Mouse (Mus musculus): ENCODE measurements around the gene Ccdc62. TPM values are rescaled to one million over a fixed set of nuclear protein-coding genes. Genes with fewer than 3 reads are reported as not detected.

The Ccdc62 gene
- polyA plus RNA-seq, 1 experiment from 2014 or later = 4.6 TPM

GRCm38 (mm10) chr5:123973299-123974178 is 43.1 kb downstream of the Ccdc62 start, which contains the start of gene Hip1r:
Gene Hip1r (plus strand): TSS chr5:123973628.
- H3K4me2 ChIP-seq = peak within 1 kb of the TSS; percentile 87
- H3K9ac ChIP-seq (ENCODE audit: low read length) = peak within 1 kb of the TSS; percentile 56
- peak; percentile 75 for ATAC-seq (ENCODE audit: low FRiP score)
- DNase-seq (ENCODE audit: low spot score, missing footprints) = peak; percentile 94
- no peak within 1 kb of the TSS for H3K27ac ChIP-seq (ENCODE audit: low read depth, low read length)
- H3K9me3 ChIP-seq (ENCODE audit: control insufficient read depth, low read length) = no peaks in the 10 kb centered on the region
- H3K4me3 ChIP-seq (ENCODE audit: low read depth, low read length) = peak within 1 kb of the TSS; percentile 77
- H3K4me1 ChIP-seq (ENCODE audit: control insufficient read depth, insufficient read depth, low read length) = peaks cover 7% of the 10 kb centered on the region
- peaks cover 13% of the 10 kb centered on the region for H3K27me3 ChIP-seq (ENCODE audit: control insufficient read depth, insufficient read depth, low read length)
- H3K36me3 ChIP-seq (ENCODE audit: control insufficient read depth, insufficient read depth, low read length) = no peaks in the 10 kb centered on the region
- WGBS = under 1% methylated on average over 102 of the region's 106 CpGs

GRCm38 (mm10) chr5:123974179-123974485 is 43.7 kb downstream of the Ccdc62 start:
- Histone ChIP-seq H3K9me3 (ENCODE audit: control insufficient read depth, low read length) (no peaks in the 10 kb centered on the region), H3K4me3 (ENCODE audit: low read depth, low read length) (peak overlapping the region; percentile 77), H3K9ac (ENCODE audit: low read length) (peak overlapping the region; percentile 56), H3K36me3 (ENCODE audit: control insufficient read depth, insufficient read depth, low read length) (no peaks in the 10 kb centered on the region), H3K4me1 (ENCODE audit: control insufficient read depth, insufficient read depth, low read length) (peaks cover 7% of the 10 kb centered on the region), H3K4me2 (peak overlapping the region; percentile 87), H3K27me3 (ENCODE audit: control insufficient read depth, insufficient read depth, low read length) (peaks cover 13% of the 10 kb centered on the region), H3K27ac (ENCODE audit: low read depth, low read length) (no peak overlapping the region)
- peak; percentile 91 for DNase-seq (ENCODE audit: low spot score, missing footprints)
- WGBS = 1% methylated on average over 14 of the region's 14 CpGs
- ATAC-seq (ENCODE audit: low FRiP score) = 0 out of 2 replicates have a peak, but pooled peaks have one; percentile 2

- no peak for DNase-seq (ENCODE audit: low spot score, missing footprints)
- Histone ChIP-seq H3K36me3 (ENCODE audit: control insufficient read depth, insufficient read depth, low read length) (no peaks in the 10 kb centered on the region), H3K4me3 (ENCODE audit: low read depth, low read length) (no peak overlapping the region), H3K4me1 (ENCODE audit: control insufficient read depth, insufficient read depth, low read length) (peaks cover 7% of the 10 kb centered on the region), H3K27ac (ENCODE audit: low read depth, low read length) (no peak overlapping the region), H3K4me2 (peak overlapping the region; percentile 87), H3K9me3 (ENCODE audit: control insufficient read depth, low read length) (no peaks in the 10 kb centered on the region), H3K27me3 (ENCODE audit: control insufficient read depth, insufficient read depth, low read length) (peaks cover 13% of the 10 kb centered on the region), H3K9ac (ENCODE audit: low read length) (no peak overlapping the region)
- 42% methylated on average over 11 of the region's 11 CpGs for WGBS
- ATAC-seq (ENCODE audit: low FRiP score) = no peak
Observed at GRCm38 (mm10) chr5:123974616-123975111, 44.2 kb downstream of the Ccdc62 start.

- peaks cover 7% of the 10 kb centered on the region for H3K4me1 ChIP-seq (ENCODE audit: control insufficient read depth, insufficient read depth, low read length)
- H3K4me3 ChIP-seq (ENCODE audit: low read depth, low read length) = no peak overlapping the region
- H3K4me2 ChIP-seq = no peak overlapping the region
- no peak overlapping the region for H3K9ac ChIP-seq (ENCODE audit: low read length)
- H3K36me3 ChIP-seq (ENCODE audit: control insufficient read depth, insufficient read depth, low read length) = no peaks in the 10 kb centered on the region
- no peak for ATAC-seq (ENCODE audit: low FRiP score)
- 76% methylated on average over 6 of the region's 6 CpGs for WGBS
- no peak overlapping the region for H3K27ac ChIP-seq (ENCODE audit: low read depth, low read length)
- H3K27me3 ChIP-seq (ENCODE audit: control insufficient read depth, insufficient read depth, low read length) = peaks cover 13% of the 10 kb centered on the region
- DNase-seq (ENCODE audit: low spot score, missing footprints) = no peak
- H3K9me3 ChIP-seq (ENCODE audit: control insufficient read depth, low read length) = no peaks in the 10 kb centered on the region
Observed at GRCm38 (mm10) chr5:123975668-123976180, 45.2 kb downstream of the Ccdc62 start.

DNA sequence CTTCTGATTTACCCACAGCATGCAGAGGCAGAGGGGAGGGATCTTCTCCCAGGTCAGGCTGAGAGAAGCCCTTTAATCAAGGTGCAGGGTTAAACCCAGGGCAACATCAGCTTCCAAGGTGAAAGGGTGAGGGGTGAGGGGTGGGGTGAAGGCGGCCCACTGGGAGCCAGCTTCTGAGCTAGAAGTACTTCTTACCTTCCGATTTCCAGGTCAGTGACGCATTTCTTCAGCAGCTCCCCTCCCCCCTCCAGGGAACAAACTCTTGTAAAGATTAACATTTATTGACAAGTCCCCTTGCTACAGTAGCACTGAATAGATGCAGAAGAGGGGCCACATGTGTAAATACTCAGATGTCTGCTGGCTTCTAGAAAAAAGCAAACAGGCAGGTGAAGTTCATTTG is 46.8 kb downstream of the Ccdc62 start:
- DNase-seq (ENCODE audit: low spot score, missing footprints) = no peak
- H3K27me3 ChIP-seq (ENCODE audit: control insufficient read depth, insufficient read depth, low read length) = peaks cover 13% of the 10 kb centered on the region
- H3K27ac ChIP-seq (ENCODE audit: low read depth, low read length) = no peak overlapping the region
- no peak for ATAC-seq (ENCODE audit: low FRiP score)
- no peak overlapping the region for H3K9ac ChIP-seq (ENCODE audit: low read length)
- no peaks in the 10 kb centered on the region for H3K9me3 ChIP-seq (ENCODE audit: control insufficient read depth, low read length)
- peaks cover 7% of the 10 kb centered on the region for H3K4me1 ChIP-seq (ENCODE audit: control insufficient read depth, insufficient read depth, low read length)
- WGBS = 52% methylated on average over 3 of the region's 3 CpGs
- no peak overlapping the region for H3K4me3 ChIP-seq (ENCODE audit: low read depth, low read length)
- H3K36me3 ChIP-seq (ENCODE audit: control insufficient read depth, insufficient read depth, low read length) = no peaks in the 10 kb centered on the region
- H3K4me2 ChIP-seq = no peak overlapping the region

GRCm38 (mm10) chr5:123978131-123978530 is 47.7 kb downstream of the Ccdc62 start:
- no peaks in the 10 kb centered on the region for H3K36me3 ChIP-seq (ENCODE audit: control insufficient read depth, insufficient read depth, low read length)
- peaks cover 7% of the 10 kb centered on the region for H3K4me1 ChIP-seq (ENCODE audit: control insufficient read depth, insufficient read depth, low read length)
- H3K27me3 ChIP-seq (ENCODE audit: control insufficient read depth, insufficient read depth, low read length) = peaks cover 10% of the 10 kb centered on the region
- WGBS = 79% methylated on average over 5 of the region's 5 CpGs
- H3K9ac ChIP-seq (ENCODE audit: low read length) = no peak overlapping the region
- H3K9me3 ChIP-seq (ENCODE audit: control insufficient read depth, low read length) = no peaks in the 10 kb centered on the region
- H3K4me2 ChIP-seq = no peak overlapping the region
- H3K4me3 ChIP-seq (ENCODE audit: low read depth, low read length) = no peak overlapping the region
- ATAC-seq (ENCODE audit: low FRiP score) = no peak
- no peak for DNase-seq (ENCODE audit: low spot score, missing footprints)
- H3K27ac ChIP-seq (ENCODE audit: low read depth, low read length) = no peak overlapping the region

DNA sequence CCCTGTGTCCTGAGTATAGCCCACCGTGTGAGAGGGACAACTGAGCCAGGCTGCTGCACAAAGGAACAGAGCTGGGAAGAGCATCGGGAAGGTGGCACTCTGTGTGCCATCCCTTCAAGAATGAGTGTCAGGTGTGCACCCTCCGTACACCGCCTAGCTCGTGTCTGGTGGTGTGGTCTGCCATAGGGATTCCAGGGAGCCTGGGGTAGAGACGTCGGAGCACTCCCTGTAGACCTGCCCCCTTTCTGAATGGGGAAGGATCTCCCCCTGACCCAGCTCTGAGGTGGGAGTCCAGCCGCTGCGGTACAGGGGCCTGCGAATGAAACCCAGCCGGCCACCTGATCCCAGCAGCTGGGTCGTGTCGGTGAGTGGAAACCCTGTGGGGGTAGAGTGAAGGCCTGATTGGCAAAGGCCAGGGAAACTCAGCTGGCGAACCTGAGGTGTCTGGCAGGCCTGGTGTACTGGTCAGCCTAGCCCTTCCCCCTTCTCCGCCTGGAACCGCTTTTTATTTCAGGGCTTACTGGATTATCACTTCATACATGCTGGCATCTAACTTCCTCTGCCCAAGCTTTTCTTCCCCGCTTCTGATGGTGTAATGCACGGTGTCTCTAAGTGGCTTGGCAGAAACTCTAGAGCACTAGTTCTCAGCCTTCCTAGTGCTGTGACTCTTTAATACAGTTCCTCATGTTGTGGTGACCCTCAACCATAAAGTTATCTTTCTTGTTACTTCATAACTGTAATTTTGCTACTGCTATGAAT is 48.9 kb downstream of the Ccdc62 start:
- Histone ChIP-seq H3K27me3 (ENCODE audit: control insufficient read depth, insufficient read depth, low read length) (peaks cover 6% of the 10 kb centered on the region), H3K4me1 (ENCODE audit: control insufficient read depth, insufficient read depth, low read length) (peaks cover 3% of the 10 kb centered on the region), H3K4me2 (no peak overlapping the region), H3K27ac (ENCODE audit: low read depth, low read length) (no peak overlapping the region), H3K9me3 (ENCODE audit: control insufficient read depth, low read length) (no peaks in the 10 kb centered on the region), H3K4me3 (ENCODE audit: low read depth, low read length) (no peak overlapping the region), H3K36me3 (ENCODE audit: control insufficient read depth, insufficient read depth, low read length) (no peaks in the 10 kb centered on the region), H3K9ac (ENCODE audit: low read length) (no peak overlapping the region)
- WGBS = 78% methylated on average over 18 of the region's 18 CpGs
- ATAC-seq (ENCODE audit: low FRiP score) (no peak), DNase-seq (ENCODE audit: low spot score, missing footprints) (no peak)

GRCm38 (mm10) chr5:123979980-123980369 is 49.5 kb downstream of the Ccdc62 start:
- ATAC-seq (ENCODE audit: low FRiP score) (no peak), DNase-seq (ENCODE audit: low spot score, missing footprints) (no peak)
- H3K36me3 ChIP-seq (ENCODE audit: control insufficient read depth, insufficient read depth, low read length) = no peaks in the 10 kb centered on the region
- H3K9me3 ChIP-seq (ENCODE audit: control insufficient read depth, low read length) = no peaks in the 10 kb centered on the region
- no peak overlapping the region for H3K4me3 ChIP-seq (ENCODE audit: low read depth, low read length)
- WGBS = 68% methylated on average over 4 of the region's 4 CpGs
- H3K27me3 ChIP-seq (ENCODE audit: control insufficient read depth, insufficient read depth, low read length) = 0 out of 2 replicates have a peak, but pooled peaks cover 3% of the 10 kb centered on the region
- no peaks in the 10 kb centered on the region for H3K4me1 ChIP-seq (ENCODE audit: control insufficient read depth, insufficient read depth, low read length)
- no peak overlapping the region for H3K4me2 ChIP-seq
- no peak overlapping the region for H3K27ac ChIP-seq (ENCODE audit: low read depth, low read length)
- no peak overlapping the region for H3K9ac ChIP-seq (ENCODE audit: low read length)

All from midbrain, embryonic 11.5 days (tissue).